In genomic region chr8:117718152-117718860, GRCm38 (mm10) we compare ENCODE assay signal across 13 mouse cellular contexts. TPM values are rescaled to one million over a fixed set of nuclear protein-coding genes. Genes with fewer than 3 reads are reported as not detected.
DNase-seq lines count a peak whose midpoint lies in the region; ATAC-seq and TF ChIP-seq lines count a peak whose summit lies in the region.
"Had no signal": no experiment of that assay in that cellular context is flagged by ENCODE, and none has a peak within 500 bp of the region (broad histone marks: within the 10 kb centered on the region; RNA-seq: fewer than 3 reads in every experiment).

No protein-coding gene starts in this region.

- no peak overlapping the region for H3K9ac ChIP-seq in intestine, embryonic 16.5 days (ENCODE audit: low read depth, low read length)
- no peak overlapping the region for H3K9ac ChIP-seq in kidney, postnatal 0 days (ENCODE audit: low read depth, low read length)
- no peak overlapping the region for H3K9ac ChIP-seq in liver, embryonic 13.5 days
- no peak overlapping the region for H3K9ac ChIP-seq in hindbrain, embryonic 13.5 days
- H3K9ac ChIP-seq: heart, embryonic 12.5 days; limb, embryonic 15.5 days had no signal

- no peaks in the 10 kb centered on the region for H3K27me3 ChIP-seq in intestine, embryonic 16.5 days (replicated peaks; ENCODE audit: control insufficient read depth, insufficient read depth, low read length)
- no peaks in the 10 kb centered on the region for H3K27me3 ChIP-seq in kidney, postnatal 0 days (ENCODE audit: insufficient read depth, low read length)
- H3K27me3 ChIP-seq in liver, embryonic 13.5 days: no peaks in the 10 kb centered on the region
- no peaks in the 10 kb centered on the region for H3K27me3 ChIP-seq in hindbrain, embryonic 13.5 days
- H3K27me3 ChIP-seq: heart, embryonic 12.5 days; limb, embryonic 15.5 days had no signal

- H3K9me3 ChIP-seq in intestine, embryonic 16.5 days (ENCODE audit: control insufficient read depth, low read length): no peaks in the 10 kb centered on the region
- peaks cover 5% of the 10 kb centered on the region; the same call in 1 of the 2 replicates for H3K9me3 ChIP-seq in kidney, postnatal 0 days (replicated peaks; ENCODE audit: low read length)
- H3K9me3 ChIP-seq in liver, embryonic 13.5 days (replicated peaks): 0 out of 2 replicates have a peak, but pooled peaks cover 5% of the 10 kb centered on the region
- H3K9me3 ChIP-seq in hindbrain, embryonic 13.5 days: 0 out of 2 replicates have a peak, but pooled peaks cover 4% of the 10 kb centered on the region
- H3K9me3 ChIP-seq: hindbrain, embryonic 10.5 days; limb, embryonic 15.5 days had no signal

- H3K27ac ChIP-seq in intestine, embryonic 16.5 days (ENCODE audit: low read length): peak overlapping the region; percentile 69
- H3K27ac ChIP-seq in kidney, postnatal 0 days: peak overlapping the region; percentile 54; the same call in 1 of the 2 replicates
- H3K27ac ChIP-seq in liver, embryonic 13.5 days: peak overlapping the region; percentile 63
- H3K27ac ChIP-seq in hindbrain, embryonic 13.5 days: no peak overlapping the region
- H3K27ac ChIP-seq: hindbrain, embryonic 10.5 days; limb, embryonic 15.5 days had no signal

- H3K4me2 ChIP-seq in intestine, embryonic 16.5 days (ENCODE audit: low read depth, low read length): peak overlapping the region; percentile 24
- no peak overlapping the region for H3K4me2 ChIP-seq in kidney, postnatal 0 days (ENCODE audit: low read length)
- H3K4me2 ChIP-seq in liver, embryonic 13.5 days: no peak overlapping the region
- H3K4me2 ChIP-seq in hindbrain, embryonic 13.5 days: no peak overlapping the region
- H3K4me2 ChIP-seq: heart, embryonic 12.5 days; limb, embryonic 15.5 days had no signal

- peak; percentile 24 for DNase-seq in kidney, postnatal 0 days (ENCODE audit: low spot score)
- DNase-seq in liver, embryonic 13.5 days: no peak
- DNase-seq in testis, postnatal 14 days (ENCODE audit: low spot score): peak; percentile 65
- no peak for DNase-seq in thymus, postnatal 0 days (ENCODE audit: low spot score)
- DNase-seq in lung, postnatal 4 days: no peak
- DNase-seq: cerebellum, adult 11 months; gastrocnemius, postnatal 36 days had no signal

- ATAC-seq in intestine, embryonic 16.5 days: peak; percentile 90
- ATAC-seq in kidney, postnatal 0 days (replicated peaks; ENCODE audit: low FRiP score, low read depth): peak; percentile 78
- peak; percentile 74 for ATAC-seq in liver, embryonic 13.5 days (ENCODE audit: low read depth)
- no peak for ATAC-seq in hindbrain, embryonic 13.5 days (ENCODE audit: low FRiP score)

- H3K36me3 ChIP-seq in intestine, embryonic 16.5 days (ENCODE audit: control insufficient read depth, insufficient read depth, low read length): no peaks in the 10 kb centered on the region
- H3K36me3 ChIP-seq in kidney, postnatal 0 days (ENCODE audit: insufficient read depth, low read length): no peaks in the 10 kb centered on the region
- peaks cover 7% of the 10 kb centered on the region; the same call in 1 of the 2 replicates for H3K36me3 ChIP-seq in liver, embryonic 13.5 days
- no peaks in the 10 kb centered on the region for H3K36me3 ChIP-seq in hindbrain, embryonic 13.5 days
- H3K36me3 ChIP-seq: heart, embryonic 12.5 days; hindbrain, embryonic 10.5 days; limb, embryonic 15.5 days had no signal

- H3K4me3 ChIP-seq in intestine, embryonic 16.5 days (ENCODE audit: low read length): no peak overlapping the region
- no peak overlapping the region for H3K4me3 ChIP-seq in kidney, postnatal 0 days (replicated peaks; ENCODE audit: low read depth, low read length)
- H3K4me3 ChIP-seq in liver, embryonic 13.5 days (replicated peaks): no peak overlapping the region
- no peak overlapping the region for H3K4me3 ChIP-seq in hindbrain, embryonic 13.5 days
- H3K4me3 ChIP-seq: heart, embryonic 12.5 days; hindbrain, embryonic 10.5 days; limb, embryonic 15.5 days had no signal

- 54% methylated on average over 14 of the region's 14 CpGs for WGBS in intestine, embryonic 16.5 days
- WGBS in kidney, postnatal 0 days: 65% methylated on average over 14 of the region's 14 CpGs
- 55% methylated on average over 14 of the region's 14 CpGs for WGBS in liver, embryonic 13.5 days (ENCODE audit: insufficient replicate concordance)
- 81% methylated on average over 14 of the region's 14 CpGs for WGBS in hindbrain, embryonic 13.5 days

- TF ChIP-seq CTCF in kidney, postnatal 0 days (IDR thresholded peaks at IDR 0.05; ENCODE audit: low read depth): no peak

- peaks cover 5% of the 10 kb centered on the region; the same call in 1 of the 2 replicates for H3K4me1 ChIP-seq in intestine, embryonic 16.5 days (ENCODE audit: control insufficient read depth, insufficient read depth, low read length)
- H3K4me1 ChIP-seq in kidney, postnatal 0 days (replicated peaks; ENCODE audit: insufficient read depth, low read length): no peaks in the 10 kb centered on the region
- peaks cover 10% of the 10 kb centered on the region; the same call in 1 of the 2 replicates for H3K4me1 ChIP-seq in liver, embryonic 13.5 days (replicated peaks)
- H3K4me1 ChIP-seq in hindbrain, embryonic 13.5 days (replicated peaks): no peaks in the 10 kb centered on the region
- H3K4me1 ChIP-seq: heart, embryonic 12.5 days; hindbrain, embryonic 10.5 days; limb, embryonic 15.5 days had no signal

RNA-seq across cellular contexts. Expression of gene Hsd17b2, which starts 16.6 kb away (rescaled TPM):
- 50.8 and 52.4 TPM in 2 replicates for polyA plus RNA-seq in intestine, embryonic 16.5 days (2015; fragmentation: Nextera tagmentation; extraction: Ambion mirVana)
- polyA plus RNA-seq in kidney, postnatal 0 days (2015; fragmentation: Nextera tagmentation; extraction: Ambion mirVana): 23.0 and 29.2 TPM in 2 replicates
- 41.4 and 46.2 TPM in 2 replicates for polyA plus RNA-seq in liver, embryonic 13.5 days (2015; fragmentation: Nextera tagmentation; extraction: Ambion mirVana)
- not detected in 2 replicates for polyA plus RNA-seq in hindbrain, embryonic 13.5 days (2015; fragmentation: Nextera tagmentation; extraction: Ambion mirVana)
- polyA plus RNA-seq in thymus, postnatal 0 days (2015; fragmentation: Nextera tagmentation; extraction: Ambion mirVana): 0.19 and 0.49 TPM in 2 replicates
- polyA plus RNA-seq: hindbrain, embryonic 10.5 days; spleen, adult 2 months had no signal

RNA-seq across cellular contexts. Expression of gene Sdr42e1, which starts 44.8 kb away (rescaled TPM):
- 7.9 and 8.7 TPM in 2 replicates for polyA plus RNA-seq in intestine, embryonic 16.5 days (2015; fragmentation: Nextera tagmentation; extraction: Ambion mirVana)
- 3.5 and 4.1 TPM in 2 replicates for polyA plus RNA-seq in kidney, postnatal 0 days (2015; fragmentation: Nextera tagmentation; extraction: Ambion mirVana)
- polyA plus RNA-seq in liver, embryonic 13.5 days (2015; fragmentation: Nextera tagmentation; extraction: Ambion mirVana): 1.1 and 1.5 TPM in 2 replicates
- 1.4 and 1.6 TPM in 2 replicates for polyA plus RNA-seq in hindbrain, embryonic 13.5 days (2015; fragmentation: Nextera tagmentation; extraction: Ambion mirVana)
- 2.8 and 3.0 TPM in 2 replicates for polyA plus RNA-seq in thymus, postnatal 0 days (2015; fragmentation: Nextera tagmentation; extraction: Ambion mirVana)

Comparison
In these comparisons a context has a peak if more than half of its experiments do, and no peak if none do; other contexts are left out.
1. DNase-seq: peak in kidney, postnatal 0 days (single experiment) and testis, postnatal 14 days (single experiment); none in liver, embryonic 13.5 days (single experiment), thymus, postnatal 0 days (single experiment) and lung, postnatal 4 days (0 of 2).
2. RNA of gene Hsd17b2, which starts 16.6 kb away (polyA plus RNA-seq): 50.8 to 52.4 TPM in intestine, embryonic 16.5 days, 41.4 to 46.2 TPM in liver, embryonic 13.5 days and 23.0 to 29.2 TPM in kidney, postnatal 0 days; 0.19 to 0.49 TPM in thymus, postnatal 0 days and not detected in hindbrain, embryonic 13.5 days; every median in the first group is over 10 times any median in the second.